Mouse (Mus musculus) forebrain, embryonic 11.5 days (tissue): ENCODE measurements at regions not wholly inside any gene's neighbourhood (a gene's known extent, or its start where the extent isn't known, plus 50 kb on each side); places are given as distances from the start of the nearest gene placed in this dataset.

Source experiments
- ATAC-seq: fragments of 200-750 bp; cut with Nextera tagmentation; replicated peaks from 2 replicates; pipeline ENCODE4 v1.8.0; 2017; ENCODE audit warnings: moderate TSS enrichment; ENCODE audit not compliant: low FRiP score
- DNase-seq: peaks from one replicate; pipeline ENCODE4 v3.0.0-alpha.2; 2017; ENCODE audit warnings: low spot score
- H3K27ac ChIP-seq: fragments of 300-500 bp; sonication (generic); 2 replicates; pipeline ENCODE4 v1.5.1; 2014; ENCODE audit warnings: low read depth, low read length
- H3K27me3 ChIP-seq: fragments of 300-500 bp; sonication (generic); 2 replicates; pipeline ENCODE4 v1.6.1; 2014; ENCODE audit warnings: mild to moderate bottlenecking, low read length, mixed read lengths; ENCODE audit not compliant: control insufficient read depth, insufficient read depth
- H3K36me3 ChIP-seq: fragments of 300-500 bp; sonication (generic); 2 replicates; pipeline ENCODE4 v1.6.1; 2014; ENCODE audit warnings: mild to moderate bottlenecking, low read length, moderate library complexity, mixed read lengths; ENCODE audit not compliant: control insufficient read depth, insufficient read depth
- H3K4me1 ChIP-seq: fragments of 300-500 bp; sonication (generic); replicated peaks from 2 replicates; pipeline ENCODE4 v1.6.1; 2014; ENCODE audit warnings: low read length, mixed read lengths; ENCODE audit not compliant: control insufficient read depth, insufficient read depth
- H3K4me2 ChIP-seq: fragments of 300-500 bp; sonication (generic); 2 replicates; pipeline ENCODE4 v1.6.1; 2014; ENCODE audit warnings: low read depth, mild to moderate bottlenecking, low read length, moderate library complexity, mixed read lengths; ENCODE audit not compliant: severe bottlenecking
- H3K4me3 ChIP-seq: fragments of 300-500 bp; sonication (generic); 2 replicates; pipeline ENCODE4 v1.5.1; 2014; ENCODE audit warnings: low read depth, low read length
- H3K9ac ChIP-seq: fragments of 300-500 bp; sonication (generic); 2 replicates; pipeline ENCODE4 v1.6.1; 2014; ENCODE audit warnings: low read length
- H3K9me3 ChIP-seq: fragments of 300-500 bp; sonication (generic); 2 replicates; pipeline ENCODE4 v1.6.1; 2016; ENCODE audit warnings: low read length, mixed read lengths; ENCODE audit not compliant: control insufficient read depth
- WGBS: fragments of 180-500 bp; shearing (Covaris S2); extraction: QIAGEN DNeasy Blood & Tissue Kit; methylation state at CpG from one replicate; pipeline ENCODE4 v1.1.7; 2014; 5-methylcytosine and 5-hydroxymethylcytosine counted together

DNA sequence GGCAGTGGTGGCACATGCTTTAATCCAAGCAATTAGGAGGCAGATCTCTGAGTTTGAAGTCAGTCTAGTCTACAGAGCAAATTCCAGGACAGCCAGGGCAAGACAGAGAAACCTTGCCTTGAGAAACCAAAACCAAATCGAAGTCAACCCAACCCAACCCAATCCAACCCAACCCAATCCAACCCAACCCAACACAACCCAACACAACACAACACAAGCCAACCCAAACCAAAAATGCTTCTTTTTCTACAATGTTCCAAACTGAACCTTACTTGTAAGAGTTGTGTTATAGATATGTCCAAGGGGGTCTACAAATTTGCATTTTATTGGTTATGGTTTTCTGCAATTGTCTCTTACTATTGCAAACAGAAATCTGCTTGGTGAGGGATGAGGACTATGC is 52.8 kb upstream of the Chodl start:
- Histone ChIP-seq H3K36me3 (no peaks in the 10 kb centered on the region), H3K27me3 (no peaks in the 10 kb centered on the region), H3K9ac (no peak overlapping the region), H3K4me2 (no peak overlapping the region), H3K4me1 (no peaks in the 10 kb centered on the region), H3K4me3 (no peak overlapping the region), H3K9me3 (no peaks in the 10 kb centered on the region), H3K27ac (no peak overlapping the region)
- ATAC-seq (no peak), DNase-seq (no peak)
- 79% methylated on average over 1 of the region's 1 CpGs for whole genome bisulfite sequencing

DNA sequence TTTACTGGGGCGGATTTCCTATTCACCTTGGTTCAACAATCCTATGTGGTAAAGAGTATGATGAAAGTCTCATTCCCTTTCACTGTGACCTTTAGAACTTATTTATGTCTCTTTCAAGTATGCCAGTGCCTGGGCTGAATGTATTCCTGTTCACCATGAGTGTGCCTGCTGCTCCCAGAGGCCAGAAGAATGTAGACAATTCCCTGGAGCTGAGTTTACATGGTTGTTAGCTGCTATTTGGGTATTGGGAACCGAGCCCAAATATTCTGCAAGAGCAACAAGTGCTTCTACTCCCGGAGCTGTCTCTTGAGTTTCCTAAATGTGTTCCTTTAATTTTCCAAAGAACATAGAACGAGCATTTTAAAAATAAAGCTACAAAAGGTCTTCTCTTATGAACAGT is 71.7 kb upstream of the Chodl start:
- Histone ChIP-seq H3K4me2 (no peak overlapping the region), H3K4me1 (no peaks in the 10 kb centered on the region), H3K9me3 (no peaks in the 10 kb centered on the region), H3K27me3 (no peaks in the 10 kb centered on the region), H3K4me3 (no peak overlapping the region), H3K36me3 (no peaks in the 10 kb centered on the region), H3K9ac (no peak overlapping the region), H3K27ac (no peak overlapping the region)
- ATAC-seq = no peak
- 89% methylated on average over 4 of the region's 4 CpGs for WGBS
- no peak for DNase-seq

DNA sequence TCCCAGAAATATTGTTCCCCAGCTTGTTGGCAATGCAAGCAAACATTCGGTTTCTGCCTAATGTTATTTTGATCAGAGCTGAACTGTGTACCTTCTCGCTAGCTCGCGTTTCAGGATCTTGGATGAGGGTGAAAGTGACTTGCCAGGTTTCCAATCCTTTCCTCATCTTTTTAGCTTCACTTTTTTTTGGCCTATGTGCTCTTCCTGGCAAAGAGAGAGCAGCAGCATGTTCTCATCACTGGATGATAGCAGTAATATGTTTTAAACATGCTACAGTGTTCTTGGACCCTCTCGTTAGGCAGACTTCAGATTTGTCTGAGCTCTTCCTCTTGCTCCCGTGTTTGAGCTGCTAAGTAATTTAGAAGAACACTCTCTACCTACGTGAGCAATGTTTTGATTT is 99.8 kb upstream of the Chodl start:
- H3K36me3 ChIP-seq = no peaks in the 10 kb centered on the region
- ATAC-seq (no peak), DNase-seq (no peak)
- no peaks in the 10 kb centered on the region for H3K9me3 ChIP-seq
- H3K4me2 ChIP-seq = no peak overlapping the region
- H3K9ac ChIP-seq = no peak overlapping the region
- H3K4me1 ChIP-seq = no peaks in the 10 kb centered on the region
- H3K4me3 ChIP-seq = no peak overlapping the region
- no peak overlapping the region for H3K27ac ChIP-seq
- 87% methylated on average over 7 of the region's 7 CpGs for WGBS
- no peaks in the 10 kb centered on the region for H3K27me3 ChIP-seq

DNA sequence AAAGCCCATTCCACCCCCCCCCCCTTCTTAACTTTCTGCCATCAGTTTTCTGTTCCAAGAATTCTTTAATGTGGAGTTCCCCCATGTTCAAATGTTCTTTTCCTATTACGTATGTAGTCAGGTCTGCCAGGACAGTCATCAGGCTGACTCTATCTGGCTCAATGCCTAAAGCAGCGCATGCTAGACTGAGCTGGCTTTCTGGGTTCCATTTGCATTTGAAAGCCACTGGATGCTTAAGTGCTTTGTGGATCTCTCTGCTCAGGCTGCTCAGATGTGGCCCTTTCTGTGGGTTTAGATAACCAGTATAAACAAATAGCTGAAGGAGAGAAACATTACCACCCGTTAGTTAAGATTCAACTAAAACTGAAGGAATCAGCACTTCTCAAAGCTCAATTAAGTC is 103.0 kb upstream of the Chodl start:
- WGBS = 24% methylated on average over 3 of the region's 3 CpGs
- H3K27me3 ChIP-seq = no peaks in the 10 kb centered on the region

GRCm38 (mm10) chr16:78790064-78790463 is 140.7 kb upstream of the Chodl start:
- no peaks in the 10 kb centered on the region for H3K4me1 ChIP-seq
- H3K36me3 ChIP-seq = no peaks in the 10 kb centered on the region
- H3K9ac ChIP-seq = no peak overlapping the region
- DNase-seq = no peak
- H3K9me3 ChIP-seq = no peaks in the 10 kb centered on the region
- no peak for ATAC-seq
- H3K4me2 ChIP-seq = no peak overlapping the region
- H3K4me3 ChIP-seq = no peak overlapping the region
- no peak overlapping the region for H3K27ac ChIP-seq
- whole genome bisulfite sequencing = 83% methylated on average over 2 of the region's 2 CpGs
- no peaks in the 10 kb centered on the region for H3K27me3 ChIP-seq

More for the DNA sequence above, 103.0 kb upstream of the Chodl start:
- DNase-seq = no peak
- Histone ChIP-seq H3K9me3 (no peaks in the 10 kb centered on the region), H3K27ac (no peak overlapping the region), H3K36me3 (no peaks in the 10 kb centered on the region), H3K9ac (no peak overlapping the region), H3K4me2 (no peak overlapping the region), H3K4me3 (no peak overlapping the region), H3K4me1 (no peaks in the 10 kb centered on the region)
- peak; percentile 82 for ATAC-seq

- Histone ChIP-seq H3K9me3 (no peaks in the 10 kb centered on the region), H3K27ac (no peak overlapping the region), H3K9ac (no peak overlapping the region), H3K27me3 (no peaks in the 10 kb centered on the region), H3K4me1 (no peaks in the 10 kb centered on the region), H3K4me3 (no peak overlapping the region), H3K36me3 (no peaks in the 10 kb centered on the region), H3K4me2 (no peak overlapping the region)
- ATAC-seq (no peak), DNase-seq (no peak)
Measured at GRCm38 (mm10) chr16:78759226-78759625, 171.5 kb upstream of the Chodl start.

GRCm38 (mm10) chr16:78737902-78738301 is 161.4 kb upstream of the D16Ertd472e start:
- Histone ChIP-seq H3K27me3 (no peaks in the 10 kb centered on the region), H3K9me3 (no peaks in the 10 kb centered on the region), H3K4me3 (no peak overlapping the region), H3K9ac (no peak overlapping the region), H3K4me1 (no peaks in the 10 kb centered on the region), H3K4me2 (no peak overlapping the region), H3K36me3 (no peaks in the 10 kb centered on the region), H3K27ac (no peak overlapping the region)
- 85% methylated on average over 4 of the region's 4 CpGs for WGBS
- ATAC-seq = no peak
- DNase-seq = no peak

DNA sequence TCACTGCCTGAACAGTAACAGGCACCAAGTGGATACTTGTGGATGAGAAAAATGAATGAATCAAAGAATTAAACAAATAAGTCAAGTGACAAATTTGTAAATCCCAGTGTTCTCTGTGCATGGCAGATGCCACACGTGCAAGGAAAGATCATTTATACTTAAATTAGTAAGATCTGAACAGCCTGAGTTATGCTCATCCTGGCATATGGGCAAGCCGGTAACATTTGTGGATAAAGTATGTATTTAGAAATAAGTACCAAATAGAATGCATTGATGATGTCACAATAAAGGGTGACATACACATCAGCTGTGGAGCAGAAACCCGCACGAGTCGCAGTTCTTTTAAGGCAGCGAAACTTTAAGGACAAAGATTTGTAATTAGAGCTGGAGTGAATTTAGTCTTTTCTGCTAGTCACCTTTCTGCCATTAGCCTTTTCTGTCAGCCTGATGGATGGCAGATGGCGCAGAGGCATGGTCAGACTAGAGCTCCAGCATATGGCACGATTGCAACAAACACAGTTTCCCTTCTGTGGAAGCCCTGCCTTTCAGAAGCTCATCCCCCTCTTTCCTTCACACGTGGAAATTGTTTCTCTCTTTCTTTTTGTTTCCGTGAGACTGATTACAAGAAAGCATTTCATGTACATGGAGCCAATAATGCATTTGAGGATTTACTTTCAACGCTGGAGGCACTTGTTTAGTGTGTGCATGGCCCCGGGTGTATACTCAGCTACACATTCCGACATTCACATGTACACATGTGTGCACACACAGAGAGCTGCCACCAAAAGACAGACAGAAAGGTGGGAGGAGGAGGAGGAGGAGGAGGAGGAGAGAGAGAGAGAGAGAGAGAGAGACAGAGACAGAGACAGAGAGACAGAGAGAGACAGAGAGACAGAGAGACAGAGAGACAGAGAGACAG is 154.3 kb upstream of the D16Ertd472e start:
- Histone ChIP-seq H3K9me3 (no peaks in the 10 kb centered on the region), H3K27ac (no peak overlapping the region), H3K36me3 (no peaks in the 10 kb centered on the region), H3K4me2 (no peak overlapping the region), H3K27me3 (no peaks in the 10 kb centered on the region), H3K9ac (no peak overlapping the region), H3K4me3 (no peak overlapping the region), H3K4me1 (no peaks in the 10 kb centered on the region)
- DNase-seq (no peak), ATAC-seq (no peak)
- whole genome bisulfite sequencing = 82% methylated on average over 13 of the region's 13 CpGs

DNA sequence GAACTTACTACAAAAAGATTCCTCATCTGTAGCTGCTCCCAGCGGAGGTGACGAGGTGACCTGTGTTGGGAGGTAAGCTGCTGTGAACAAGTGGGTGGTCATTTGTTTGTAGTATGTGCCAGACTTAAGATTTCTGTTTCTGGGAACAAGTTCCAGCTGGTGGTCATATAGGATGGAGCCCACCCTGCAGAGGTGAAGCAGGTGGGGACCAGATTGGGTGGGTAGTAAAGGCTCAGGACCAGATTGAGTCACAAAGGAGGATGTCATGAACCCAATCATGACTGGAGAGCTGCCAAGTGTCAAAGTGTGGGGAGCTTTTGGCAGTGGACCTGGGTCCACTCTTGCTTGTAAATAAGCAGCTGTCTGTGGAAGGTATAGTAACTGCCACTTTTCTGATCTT is 149.0 kb upstream of the D16Ertd472e start:
- Histone ChIP-seq H3K4me1 (no peaks in the 10 kb centered on the region), H3K4me2 (no peak overlapping the region), H3K9me3 (no peaks in the 10 kb centered on the region), H3K4me3 (no peak overlapping the region), H3K9ac (no peak overlapping the region), H3K36me3 (no peaks in the 10 kb centered on the region), H3K27ac (no peak overlapping the region), H3K27me3 (no peaks in the 10 kb centered on the region)
- DNase-seq (no peak), ATAC-seq (no peak)
- 75% methylated on average over 2 of the region's 2 CpGs for WGBS
